Mouse (Mus musculus) CH12.LX (cell line): ENCODE measurements around the gene Irf5. TPM values are rescaled to one million over a fixed set of nuclear protein-coding genes. Genes with fewer than 3 reads are reported as not detected.

Experiments used
- DNase-seq: peaks from one replicate; pipeline ENCODE4 v3.0.0-alpha.2; 2013; ENCODE audit errors: extremely low read depth
- H3K27ac ChIP-seq: 2 replicates; pipeline ENCODE4 v1.5.1; 2012; ENCODE audit warnings: low read depth, mild to moderate bottlenecking, control low read depth, moderate library complexity; ENCODE audit not compliant: insufficient read depth
- H3K27me3 ChIP-seq: replicated peaks from 2 replicates; pipeline ENCODE3; 2012; ENCODE audit warnings: inconsistent platforms
- H3K36me3 ChIP-seq, 2 experiments: replicated peaks in 1 of 2; 2 replicates each; pipeline versions ENCODE3 to v1.6.1; 2012; ENCODE audit warnings: inconsistent platforms in 1 of 2, low read length in 1 of 2, mild to moderate bottlenecking in 1 of 2, mixed read lengths in 1 of 2, moderate library complexity in 1 of 2; ENCODE audit not compliant: control insufficient read depth in 1 of 2, insufficient read depth in 1 of 2
- H3K4me1 ChIP-seq, 2 experiments: 2 replicates each; pipeline ENCODE4 v1.6.1; 2012; ENCODE audit warnings: inconsistent platforms in 1 of 2, moderate library complexity in 1 of 2; ENCODE audit not compliant: insufficient read depth in 2 of 2, control insufficient read depth in 1 of 2
- H3K4me2 ChIP-seq: 2 replicates; pipeline ENCODE4 v1.6.1; 2012; ENCODE audit warnings: low read depth, mild to moderate bottlenecking, control low read depth; ENCODE audit not compliant: poor library complexity, insufficient read depth, severe bottlenecking
- H3K4me3 ChIP-seq, 3 experiments: fragments of 150-350 bp in 1 of 3; sonication (generic) in 1 of 3; replicated peaks in 1 of 3; 2 replicates each; pipeline versions ENCODE3 to v1.5.1; 2011 to 2012; ENCODE audit warnings: low read depth in 2 of 3, low read length in 2 of 3, mild to moderate bottlenecking in 2 of 3, moderate library complexity in 2 of 3, control low read depth in 1 of 3, improper control_type of control experiment in 1 of 3, inconsistent platforms in 1 of 3, mixed read lengths in 1 of 3; ENCODE audit not compliant: poor library complexity in 1 of 3
- H3K79me2 ChIP-seq: replicated peaks from 2 replicates; pipeline ENCODE4 v1.6.1; 2012; ENCODE audit warnings: mild to moderate bottlenecking, moderate library complexity; ENCODE audit not compliant: control insufficient read depth, poor library complexity, insufficient read depth, severe bottlenecking; ENCODE audit errors: extremely low read depth
- H3K9ac ChIP-seq: 2 replicates; pipeline ENCODE4 v1.6.1; 2012; ENCODE audit warnings: low read depth, mild to moderate bottlenecking, control low read depth, moderate library complexity; ENCODE audit not compliant: insufficient read depth
- H3K9me3 ChIP-seq: replicated peaks from 2 replicates; pipeline ENCODE3; 2012; ENCODE audit warnings: low read length, inconsistent platforms, mixed read lengths
- BHLHE40 ChIP-seq: IDR thresholded peaks from 2 replicates; pipeline ENCODE4 v1.6.1; 2011; ENCODE audit warnings: mild to moderate bottlenecking, low read depth, low read length, improper control_type of control experiment
- CHD1 ChIP-seq: IDR thresholded peaks from 2 replicates; pipeline ENCODE4 v1.6.1; 2012; ENCODE audit warnings: low read depth, low read length, improper control_type of control experiment, inconsistent platforms
- E2F4 ChIP-seq: IDR thresholded peaks from 2 replicates; pipeline ENCODE4 v1.6.1; 2011; ENCODE audit warnings: low read depth, low read length, improper control_type of control experiment; ENCODE audit not compliant: insufficient replicate concordance
- ELF1 ChIP-seq: IDR thresholded peaks from 2 replicates; pipeline ENCODE4 v1.6.1; 2014; ENCODE audit warnings: low read depth, mild to moderate bottlenecking, inconsistent platforms, low read length, improper control_type of control experiment
- ETS1 ChIP-seq: conservative IDR thresholded peaks from 2 replicates; pipeline ENCODE4 v1.6.1; 2012; ENCODE audit warnings: low read depth, mild to moderate bottlenecking, inconsistent platforms, low read length, improper control_type of control experiment, moderate library complexity
- GABPA ChIP-seq: IDR thresholded peaks from 2 replicates; pipeline ENCODE4 v1.6.1; 2012; ENCODE audit warnings: low read depth, low read length, improper control_type of control experiment, inconsistent platforms; ENCODE audit not compliant: insufficient replicate concordance
- HCFC1 ChIP-seq: IDR thresholded peaks from 2 replicates; pipeline ENCODE4 v1.6.1; 2012; ENCODE audit warnings: low read depth, mild to moderate bottlenecking, inconsistent platforms, low read length, improper control_type of control experiment
- IRF4 ChIP-seq: IDR thresholded peaks from 2 replicates; pipeline ENCODE4 v1.6.1; 2014; ENCODE audit warnings: low read depth, mild to moderate bottlenecking, inconsistent platforms, low read length, improper control_type of control experiment
- JUN ChIP-seq: IDR thresholded peaks from 2 replicates; pipeline ENCODE4 v1.6.1; 2011; ENCODE audit warnings: low read depth, mild to moderate bottlenecking, low read length, improper control_type of control experiment, moderate library complexity; ENCODE audit not compliant: insufficient read depth
- MAX ChIP-seq: IDR thresholded peaks from 2 replicates; pipeline ENCODE4 v1.6.1; 2011; ENCODE audit warnings: low read length, improper control_type of control experiment
- MEF2A ChIP-seq: IDR thresholded peaks from 2 replicates; pipeline ENCODE4 v1.6.1; 2014; ENCODE audit warnings: low read depth, mild to moderate bottlenecking, inconsistent platforms, low read length, improper control_type of control experiment, borderline replicate concordance
- MXI1 ChIP-seq: IDR thresholded peaks from 2 replicates; pipeline ENCODE4 v1.6.1; 2011; ENCODE audit warnings: mild to moderate bottlenecking, low read depth, low read length, improper control_type of control experiment
- MYC ChIP-seq: IDR thresholded peaks from 2 replicates; pipeline ENCODE4 v1.6.1; 2011; ENCODE audit warnings: low read depth, mild to moderate bottlenecking, improper control_type of control experiment, low read length
- NELFE ChIP-seq: IDR thresholded peaks from 2 replicates; pipeline ENCODE4 v1.6.1; 2011; ENCODE audit warnings: low read depth, low read length, improper control_type of control experiment
- NRF1 ChIP-seq: IDR thresholded peaks from 2 replicates; pipeline ENCODE4 v1.6.1; 2014; ENCODE audit warnings: low read depth, mild to moderate bottlenecking, inconsistent platforms, low read length, improper control_type of control experiment, moderate library complexity
- PAX5 ChIP-seq: IDR thresholded peaks from 2 replicates; pipeline ENCODE4 v1.6.1; 2012; ENCODE audit warnings: low read length, inconsistent platforms, mixed read lengths
- POLR2A ChIP-seq: IDR thresholded peaks from 2 replicates; pipeline ENCODE4 v1.6.1; 2011; ENCODE audit warnings: low read depth, mild to moderate bottlenecking, improper control_type of control experiment, low read length
- POLR2AphosphoS2 ChIP-seq: IDR thresholded peaks from 2 replicates; pipeline ENCODE4 v1.6.1; 2011; ENCODE audit warnings: low read depth, low read length, improper control_type of control experiment
- RAD21 ChIP-seq: IDR thresholded peaks from 2 replicates; pipeline ENCODE4 v1.6.1; 2011; ENCODE audit warnings: low read depth, mild to moderate bottlenecking, low read length, improper control_type of control experiment, moderate library complexity
- SIN3A ChIP-seq: IDR thresholded peaks from 2 replicates; pipeline ENCODE4 v1.6.1; 2012; ENCODE audit warnings: low read length, improper control_type of control experiment, inconsistent platforms
- SMC3 ChIP-seq: IDR thresholded peaks from 2 replicates; pipeline ENCODE4 v1.6.1; 2011; ENCODE audit warnings: low read depth, low read length, improper control_type of control experiment
- TBP ChIP-seq: conservative IDR thresholded peaks from 2 replicates; pipeline ENCODE4 v1.6.1; 2011; ENCODE audit warnings: low read depth, low read length, improper control_type of control experiment
- TCF12 ChIP-seq: IDR thresholded peaks from 2 replicates; pipeline ENCODE4 v1.6.1; 2014; ENCODE audit warnings: low read depth, mild to moderate bottlenecking, inconsistent platforms, low read length, improper control_type of control experiment
- UBTF ChIP-seq: IDR thresholded peaks from 2 replicates; pipeline ENCODE4 v1.6.1; 2012; ENCODE audit warnings: low read depth, mild to moderate bottlenecking, inconsistent platforms, low read length, improper control_type of control experiment, moderate library complexity
- USF2 ChIP-seq: conservative IDR thresholded peaks from 2 replicates; pipeline ENCODE4 v1.6.1; 2011; ENCODE audit warnings: low read depth, low read length, improper control_type of control experiment
- ZC3H11A ChIP-seq: IDR thresholded peaks from 2 replicates; pipeline ENCODE4 v1.6.1; 2012; ENCODE audit warnings: low read depth, mild to moderate bottlenecking, inconsistent platforms, low read length, improper control_type of control experiment
- ZMIZ1 ChIP-seq: IDR thresholded peaks from 2 replicates; pipeline ENCODE4 v1.6.1; 2012; ENCODE audit warnings: low read depth, mild to moderate bottlenecking, inconsistent platforms, low read length, improper control_type of control experiment
- ZNF384 ChIP-seq: IDR thresholded peaks from 2 replicates; pipeline ENCODE4 v1.6.1; 2012; ENCODE audit warnings: low read depth, low read length, improper control_type of control experiment, inconsistent platforms
- dilution Hi-C: fragments of 300-500 bp; cut with MboI; formaldehyde crosslinking; loops from 2 replicates; pipeline ENCODE4 v1.14.3; 2020; ENCODE audit warnings: low sequenced_read_pairs; ENCODE audit not compliant: extremely low pct_unique_long_range_greater_than_20kb, extremely low pct_ligation_motif_present
- in situ Hi-C: fragments of 300-500 bp; cut with MboI; formaldehyde crosslinking; loops from 3 replicates; pipeline ENCODE4 v1.14.3; 2019; ENCODE audit warnings: low sequenced_read_pairs, low pct_ligation_motif_present, low pct_unique_long_range_greater_than_20kb, mixed read lengths
- polyA plus RNA-seq: library from polyadenylated mRNA; unstranded; fragments of >175 nt; gene quantifications from 2 replicates; pipeline ENCODE4 v1.2.1, GENCODE M21; 2012; ENCODE audit warnings: low read depth; ENCODE audit not compliant: insufficient read length
- total RNA-seq, 2 experiments: library from RNA; depleted of rRNA; stranded (reverse); fragments of 300-350 nt in 1 of 2; fragments of >200 nt in 1 of 2; gene quantifications; 2 replicates each; pipeline ENCODE4 v1.2.3; 2012 to 2014

Gene Irf5
- total RNA-seq (2012; rRNA removed): 134 and 152 TPM in 2 replicates
- total RNA-seq (2014; rRNA removed): 158 and 159 TPM in 2 replicates
- polyA plus RNA-seq: 134 and 144 TPM in 2 replicates

GRCm38 (mm10) chr6:29526281-29527251 is at the start of gene Irf5:
TSS of gene Irf5 (plus strand) at chr6:29526625.
- H3K9ac ChIP-seq: peak within 1 kb of the TSS; percentile 96
- dilution Hi-C loops: no loop called here
- H3K9me3 ChIP-seq: no peaks in the 10 kb centered on the region
- H3K79me2 ChIP-seq: peaks cover 36% of the 10 kb centered on the region
- peak within 1 kb of the TSS; percentile 99 for H3K4me2 ChIP-seq
- H3K27me3 ChIP-seq: no peaks in the 10 kb centered on the region
- TF ChIP-seq MYC: 0 out of 2 replicates have a peak, but pooled peaks have one; percentile 31
- TF ChIP-seq NELFE: peak; percentile 62; the same call in 1 of the 2 replicates
- peak; percentile 30; the same call in 1 of the 2 replicates for TF ChIP-seq MEF2A
- peak; percentile 65; the same call in 1 of the 2 replicates for TF ChIP-seq IRF4
- TF ChIP-seq NRF1: peak; percentile 45; the same call in 1 of the 2 replicates
- TF ChIP-seq MAX: peak; percentile 27
- TF ChIP-seq SIN3A: 0 out of 2 replicates have a peak, but pooled peaks have one; percentile 22
- TF ChIP-seq SMC3: no peak
- TF ChIP-seq GABPA: no peak
- TF ChIP-seq ELF1: peak; percentile 80
- no peak for TF ChIP-seq JUN
- peak; percentile 95 for TF ChIP-seq ZMIZ1
- TF ChIP-seq USF2: no peak
- TF ChIP-seq POLR2AphosphoS2: 0 out of 2 replicates have a peak, but pooled peaks have one; percentile 22
- peak; percentile 85 for TF ChIP-seq POLR2A
- TF ChIP-seq BHLHE40: peak; percentile 28
- TF ChIP-seq UBTF: peak; percentile 94
- TF ChIP-seq PAX5: no peak
- peak; percentile 23; the same call in 1 of the 2 replicates for TF ChIP-seq MXI1
- peak; percentile 21 for TF ChIP-seq HCFC1
- peak; percentile 56 for TF ChIP-seq TCF12
- TF ChIP-seq ETS1: peak; percentile 38; the same call in 1 of the 2 replicates
- no peak; the same call in 1 of the 2 replicates for TF ChIP-seq CHD1
- TF ChIP-seq TBP: 0 out of 2 replicates have a peak, but pooled peaks have one; percentile 6
- no peak for TF ChIP-seq ZNF384
- TF ChIP-seq RAD21: no peak
- TF ChIP-seq E2F4: no peak
- TF ChIP-seq ZC3H11A: no peak
- TF ChIP-seq, all 38 proteins: peak for 18
- DNase-seq: peak; percentile 62
- Histone ChIP-seq H3K4me1 (peaks cover 17 to 63% of the 10 kb centered on the region in 2 experiments), H3K36me3 (peaks cover 6 to 9% of the 10 kb centered on the region in 2 experiments), H3K27ac (peak within 1 kb of the TSS; percentile 98), H3K4me3 (peak within 1 kb of the TSS; percentile 82 to 90 (median 88))
- in situ Hi-C loops: no loop called here
